Mouse (Mus musculus): ENCODE results near the gene Stoml3.

Gene Stoml3

GRCm38 (mm10) chr3:53478419-53479046, 9.9 kb upstream of the Stoml3 start:
- DNase-seq (ENCODE audit: low spot score in 2 of 2): no peak

DNA sequence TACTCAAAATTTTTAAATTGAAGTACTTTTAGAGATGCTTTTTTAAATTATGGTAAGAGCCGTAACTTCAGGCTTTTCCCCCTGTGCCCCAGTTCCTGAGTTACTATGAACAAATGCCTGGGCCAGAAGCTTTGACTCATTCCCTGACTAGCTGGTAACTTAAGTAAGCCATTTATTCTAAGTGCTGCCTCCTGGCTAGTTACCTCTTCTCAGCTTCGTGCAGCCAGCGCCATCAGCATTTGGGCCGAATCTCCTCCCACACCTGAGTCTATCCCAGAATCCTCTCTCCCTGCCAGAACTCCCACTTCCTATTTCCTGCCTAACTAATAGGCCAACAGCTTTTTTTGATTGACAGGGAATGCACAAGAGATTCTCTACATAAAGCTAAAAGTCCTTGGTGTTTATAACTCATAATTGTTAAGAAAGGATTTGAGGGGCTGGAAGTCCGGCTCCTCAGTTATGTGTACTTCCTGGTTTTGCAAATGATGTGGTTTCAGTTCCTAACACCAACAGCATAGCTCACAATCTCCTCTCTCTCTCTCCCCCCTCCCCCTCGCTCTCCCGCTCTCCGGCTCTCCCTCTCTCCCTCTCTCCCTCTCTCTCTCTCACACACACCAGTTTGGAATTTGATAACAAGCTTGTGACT, 4.9 kb upstream of the Stoml3 start:
- DNase-seq (ENCODE audit: low spot score in 2 of 2): no peak

- no peak for DNase-seq (ENCODE audit: low spot score in 2 of 2)
Observed at GRCm38 (mm10) chr3:53486561-53486960, 1.9 kb upstream of the Stoml3 start.

- DNase-seq (ENCODE audit: low spot score in 2 of 2): no peak
Observed at GRCm38 (mm10) chr3:53486996-53487576, 1.4 kb upstream of the Stoml3 start.

GRCm38 (mm10) chr3:53498351-53498905, 10.0 kb downstream of the Stoml3 start:
- DNase-seq (ENCODE audit: low spot score in 2 of 2): no peak

DNA sequence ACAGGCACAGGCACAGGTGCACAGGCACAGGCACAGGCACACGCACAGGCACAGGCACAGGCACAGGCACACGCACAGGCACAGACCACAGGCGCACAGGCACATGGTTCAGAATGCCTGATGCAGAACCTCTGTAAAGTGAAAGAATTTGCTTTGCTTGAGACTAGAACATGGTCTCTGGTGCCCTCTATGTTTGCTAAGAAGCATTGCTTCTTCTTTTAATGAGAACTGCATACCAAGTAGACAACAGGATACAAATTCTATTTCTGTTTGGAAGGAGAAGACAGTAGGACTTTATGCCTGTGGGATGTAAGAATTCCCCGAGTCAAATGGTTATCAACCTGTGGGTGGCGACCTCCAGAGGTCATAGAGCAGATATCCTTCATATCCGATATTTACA, 14.0 kb downstream of the Stoml3 start:
- DNase-seq (ENCODE audit: low spot score in 2 of 2): no peak

GRCm38 (mm10) chr3:53513096-53513495, 24.6 kb downstream of the Stoml3 start:
- no peak for DNase-seq (ENCODE audit: low spot score in 2 of 2)

- DNase-seq (ENCODE audit: low spot score in 2 of 2): no peak
Observed at GRCm38 (mm10) chr3:53514221-53515065, 26.0 kb downstream of the Stoml3 start.

- no peak for DNase-seq (ENCODE audit: low spot score in 2 of 2)
Observed at GRCm38 (mm10) chr3:53522794-53523193, 34.3 kb downstream of the Stoml3 start.

- peak; percentile 77 to 78 for DNase-seq (ENCODE audit: low spot score in 2 of 2)
Observed at GRCm38 (mm10) chr3:53525737-53526136, 37.3 kb downstream of the Stoml3 start.

DNA sequence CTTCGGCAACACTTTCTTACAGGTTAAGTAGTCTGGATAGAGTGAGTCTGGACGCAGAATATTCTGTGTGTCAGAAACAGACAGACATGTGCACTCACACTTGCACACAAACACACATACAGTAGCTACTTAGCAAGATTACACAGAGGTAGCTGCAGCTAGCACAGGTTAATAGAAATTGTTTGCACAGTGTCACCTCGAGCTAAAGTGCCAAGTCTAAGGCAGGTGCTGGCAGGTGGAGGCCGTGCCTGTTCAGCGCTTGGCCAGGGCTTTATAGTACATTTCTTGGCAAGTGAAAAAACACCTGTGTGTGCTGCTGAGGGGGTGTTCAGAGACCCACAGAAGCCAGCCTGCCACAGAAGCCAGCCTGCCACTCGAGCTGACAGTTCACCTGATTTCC, 41.9 kb downstream of the Stoml3 start:
- no peak for DNase-seq (ENCODE audit: low spot score in 2 of 2)

- DNase-seq (ENCODE audit: low spot score in 2 of 2): no peak
Observed at GRCm38 (mm10) chr3:53532091-53532490, 43.6 kb downstream of the Stoml3 start.

DNA sequence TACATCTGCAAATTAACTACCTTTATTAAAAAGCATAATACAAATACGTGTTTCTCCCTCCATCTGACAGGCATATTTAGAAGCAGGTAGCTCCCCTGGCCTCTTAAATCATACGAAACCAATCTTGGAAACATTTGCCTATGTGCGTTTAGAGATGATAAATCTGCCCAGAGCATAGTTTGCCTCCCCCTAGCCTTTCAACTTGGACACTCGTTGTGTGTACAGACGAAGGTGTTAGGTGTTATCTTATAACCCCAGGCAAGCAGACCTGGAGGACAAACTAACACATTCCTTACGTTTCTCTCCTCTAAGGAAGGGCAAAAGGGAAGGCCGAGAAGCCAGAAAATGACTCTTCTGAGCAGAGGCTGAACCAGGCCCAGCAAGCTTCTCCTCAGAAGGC, 64.2 kb downstream of the Stoml3 start:
- DNase-seq (ENCODE audit: low spot score in 2 of 2): no peak

DNA sequence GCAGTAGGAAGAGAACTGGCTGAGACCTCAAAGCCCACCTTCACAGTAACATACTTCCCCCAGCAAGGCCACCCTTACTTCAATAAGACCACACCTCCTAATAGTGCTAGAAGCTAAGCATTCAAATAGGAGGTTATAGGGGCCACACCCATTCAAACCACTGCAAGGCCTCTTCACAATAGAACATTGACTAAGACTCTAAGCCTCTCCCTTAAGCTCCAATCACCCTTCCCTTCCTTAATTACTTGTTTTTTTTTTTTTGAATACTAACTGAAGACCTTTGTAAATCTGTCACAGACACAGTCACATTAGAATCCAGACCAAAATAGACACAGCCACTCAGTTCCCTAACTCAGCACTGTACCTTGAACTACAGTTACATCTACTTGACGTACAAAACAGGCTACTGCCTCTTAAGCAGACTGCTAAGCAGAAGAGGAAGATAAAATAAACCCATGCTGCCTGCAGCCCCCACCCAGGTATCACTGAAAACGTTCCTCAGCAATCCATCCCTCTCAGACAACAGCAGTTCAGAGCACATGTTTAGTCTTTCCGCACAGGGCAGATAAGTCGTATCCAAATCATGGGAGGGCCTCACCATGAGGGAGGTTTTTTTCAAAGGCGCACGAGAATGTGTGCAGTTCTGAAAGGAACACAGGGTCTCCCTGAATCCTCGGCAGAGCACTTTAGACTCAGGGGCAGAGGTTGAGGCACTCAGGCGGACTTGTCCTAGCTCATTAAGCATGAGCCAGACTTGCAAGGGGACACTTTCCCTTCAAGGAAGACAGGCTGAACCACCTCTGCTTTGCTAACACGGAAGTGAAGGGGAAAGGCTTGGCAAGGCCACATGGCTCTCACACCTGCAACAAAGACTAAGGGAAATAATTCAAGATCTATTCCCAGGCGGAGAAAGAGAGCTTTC, 66.8 kb downstream of the Stoml3 start:
- DNase-seq (ENCODE audit: low spot score in 2 of 2): no peak

DNA sequence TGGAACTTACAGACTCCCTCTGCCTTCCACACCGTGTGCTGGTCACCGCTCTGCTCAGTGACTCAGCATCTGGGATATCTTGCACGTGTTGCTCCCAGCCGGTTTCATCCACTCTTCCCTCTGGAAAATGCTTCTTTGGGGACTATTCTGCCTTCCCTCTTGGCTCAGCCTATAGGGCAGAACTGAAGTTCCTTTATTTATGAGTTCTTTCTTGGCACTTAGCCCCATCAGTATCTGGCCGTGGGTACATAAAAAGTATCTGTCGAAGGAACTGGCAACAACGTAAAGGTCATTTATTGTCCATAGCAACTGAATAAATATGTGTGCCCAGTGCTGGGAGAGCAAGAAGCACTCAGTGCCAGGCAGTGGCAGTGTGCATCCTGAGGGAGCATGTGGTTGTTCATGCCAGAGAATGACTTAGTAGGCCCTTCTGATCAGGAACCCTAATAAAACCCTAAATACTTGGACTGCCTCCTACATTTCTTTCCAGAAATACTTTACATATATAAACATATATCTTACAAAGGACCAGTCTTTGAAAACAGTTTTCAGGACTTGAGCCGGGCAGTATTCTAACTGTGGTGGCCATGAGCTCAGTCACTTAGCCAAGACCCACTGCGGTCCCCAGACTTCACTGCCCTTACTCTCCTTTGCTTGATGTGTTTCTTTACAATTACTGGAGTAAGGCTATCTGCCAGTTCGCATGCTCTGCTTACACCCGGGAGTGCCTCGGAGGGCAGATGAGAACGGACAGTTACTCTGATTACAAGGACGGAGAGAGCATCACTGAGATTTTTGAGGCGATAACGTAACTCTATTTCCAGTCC, 69.1 kb downstream of the Stoml3 start:
- no peak for DNase-seq (ENCODE audit: low spot score in 2 of 2)

Measured in frontal cortex, postnatal 25 days (tissue).